Mouse (Mus musculus) hindbrain, embryonic 15.5 days (tissue): ENCODE data around the gene Thra. TPM values are rescaled to one million over a fixed set of nuclear protein-coding genes. Genes with fewer than 3 reads are reported as not detected.
A peak's percentile ranks its signal among the peaks of the same experiment; 100 is the strongest.

Source experiments
- ATAC-seq: fragments of 200-750 bp; cut with Nextera tagmentation; 2 replicates; pipeline ENCODE4 v1.8.0; 2017; ENCODE audit warnings: low read depth, moderate number of reproducible peaks, moderate TSS enrichment; ENCODE audit not compliant: low FRiP score
- H3K27ac ChIP-seq: fragments of 300-500 bp; sonication (generic); replicated peaks from 2 replicates; pipeline ENCODE4 v1.5.1; 2015; ENCODE audit warnings: mild to moderate bottlenecking, inconsistent platforms
- H3K27me3 ChIP-seq: fragments of 300-500 bp; sonication (generic); 2 replicates; pipeline ENCODE4 v1.6.1; 2015; ENCODE audit warnings: control low read depth, inconsistent platforms
- H3K36me3 ChIP-seq: fragments of 300-500 bp; sonication (generic); 2 replicates; pipeline ENCODE4 v1.6.1; 2015; ENCODE audit warnings: control low read depth, inconsistent platforms
- H3K4me1 ChIP-seq: fragments of 300-500 bp; sonication (generic); replicated peaks from 2 replicates; pipeline ENCODE4 v1.6.1; 2015; ENCODE audit warnings: control low read depth, inconsistent platforms
- H3K4me2 ChIP-seq: fragments of 300-500 bp; sonication (generic); 2 replicates; pipeline ENCODE4 v1.6.1; 2015; ENCODE audit warnings: moderate library complexity, mild to moderate bottlenecking, inconsistent platforms
- H3K4me3 ChIP-seq: fragments of 300-500 bp; sonication (generic); 2 replicates; pipeline ENCODE4 v1.5.1; 2015; ENCODE audit warnings: mild to moderate bottlenecking, inconsistent platforms
- H3K9ac ChIP-seq: fragments of 300-500 bp; sonication (generic); 2 replicates; pipeline ENCODE4 v1.6.1; 2015; ENCODE audit warnings: inconsistent platforms
- H3K9me3 ChIP-seq: fragments of 300-500 bp; sonication (generic); 2 replicates; pipeline ENCODE4 v1.6.1; 2016; ENCODE audit warnings: control low read depth, inconsistent platforms
- WGBS: fragments of 180-500 bp; shearing (Covaris S2); methylation state at CpG from one replicate; pipeline ENCODE4 v1.1.7; 2015; 5-methylcytosine and 5-hydroxymethylcytosine counted together
- polyA plus RNA-seq: library from polyadenylated mRNA; unstranded; fragments of >200 nt; fragmentation: Nextera tagmentation; extraction: Ambion mirVana; gene quantifications from 2 replicates; pipeline ENCODE4 v1.2.1, GENCODE M21; 2015

Thra gene
- polyA plus RNA-seq, 1 experiment from 2014 or later, result 138 TPM

DNA sequence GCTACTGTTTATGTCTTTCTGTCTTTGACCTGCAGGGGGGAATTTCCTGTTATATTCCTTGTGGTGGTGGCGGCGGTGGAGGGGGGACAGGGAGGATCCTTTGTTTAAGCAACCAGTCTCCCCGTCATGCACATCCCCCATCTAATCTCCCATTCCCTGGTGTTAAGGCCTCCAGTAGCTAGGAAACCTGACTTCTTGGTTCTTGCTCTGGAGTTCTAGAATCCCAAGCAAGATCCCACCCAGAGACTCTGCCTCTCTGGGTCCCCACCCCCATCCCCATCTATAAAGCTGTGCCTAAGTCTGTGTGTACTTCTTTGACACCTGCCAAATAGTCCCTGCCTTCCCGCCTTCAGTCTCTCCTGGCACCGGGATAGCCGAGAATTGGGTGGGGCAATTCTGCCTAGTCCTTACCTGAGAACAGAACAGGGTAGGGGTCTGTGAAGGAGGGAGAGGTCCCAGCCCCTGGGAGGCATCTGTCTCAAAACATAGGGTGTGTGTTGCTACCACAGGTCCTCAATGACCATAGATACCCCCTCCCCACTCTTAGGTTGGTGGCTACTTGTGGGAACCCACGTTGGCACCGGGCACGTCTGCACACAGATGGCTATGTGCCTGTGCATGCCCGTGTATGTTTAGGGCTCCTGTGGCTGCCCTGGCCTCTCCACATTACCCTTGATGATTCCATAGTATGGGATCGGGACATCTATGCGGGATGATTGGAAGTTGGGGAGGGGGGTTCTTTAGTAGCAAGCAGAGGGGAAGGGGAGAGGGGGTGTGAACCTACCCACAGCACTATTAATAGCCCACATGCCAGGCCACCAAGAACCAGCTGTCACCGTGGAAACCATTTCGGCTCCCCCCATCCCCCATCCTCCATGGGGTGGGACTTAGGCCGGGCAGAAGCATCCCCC, 8.3 kb downstream of the Thra start:
- WGBS, result 7% methylated on average over 15 of the region's 15 CpGs
- Histone ChIP-seq H3K9ac (peak overlapping the region; percentile 47), H3K4me2 (peak overlapping the region; percentile 93), H3K27me3 (no peaks in the 10 kb centered on the region), H3K9me3 (no peaks in the 10 kb centered on the region), H3K27ac (peak overlapping the region; percentile 99), H3K4me1 (peaks cover 97% of the 10 kb centered on the region), H3K4me3 (peak overlapping the region; percentile 21), H3K36me3 (peaks cover 6% of the 10 kb centered on the region)
- no peak for ATAC-seq

DNA sequence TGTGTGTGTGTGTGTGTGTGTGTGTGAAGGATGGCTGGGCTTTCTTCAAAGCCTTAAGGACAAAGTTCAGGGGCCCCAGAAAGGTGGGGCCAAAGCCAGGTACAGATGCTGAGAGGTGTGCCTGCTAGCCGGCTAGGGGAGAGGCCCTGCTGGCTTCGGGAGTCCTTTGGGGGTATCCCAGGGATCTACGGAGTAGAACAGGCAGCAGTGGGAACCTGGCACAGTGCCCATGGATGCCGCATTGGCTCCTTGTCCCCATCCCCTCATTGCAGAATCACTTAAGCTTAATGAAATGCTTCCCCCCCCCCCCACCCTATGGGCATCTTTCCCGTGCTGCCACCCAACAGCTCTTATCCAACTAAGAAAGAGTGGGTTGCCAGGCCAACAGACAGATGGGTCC, 9.3 kb downstream of the Thra start:
- Histone ChIP-seq H3K36me3 (peaks cover 12% of the 10 kb centered on the region), H3K9ac (peak overlapping the region; percentile 47), H3K4me3 (peak overlapping the region; percentile 21), H3K4me1 (peaks cover 97% of the 10 kb centered on the region), H3K9me3 (no peaks in the 10 kb centered on the region), H3K27me3 (no peaks in the 10 kb centered on the region), H3K4me2 (peak overlapping the region; percentile 93), H3K27ac (peak overlapping the region; percentile 99)
- ATAC-seq, result no peak
- WGBS, result 7% methylated on average over 5 of the region's 5 CpGs

DNA sequence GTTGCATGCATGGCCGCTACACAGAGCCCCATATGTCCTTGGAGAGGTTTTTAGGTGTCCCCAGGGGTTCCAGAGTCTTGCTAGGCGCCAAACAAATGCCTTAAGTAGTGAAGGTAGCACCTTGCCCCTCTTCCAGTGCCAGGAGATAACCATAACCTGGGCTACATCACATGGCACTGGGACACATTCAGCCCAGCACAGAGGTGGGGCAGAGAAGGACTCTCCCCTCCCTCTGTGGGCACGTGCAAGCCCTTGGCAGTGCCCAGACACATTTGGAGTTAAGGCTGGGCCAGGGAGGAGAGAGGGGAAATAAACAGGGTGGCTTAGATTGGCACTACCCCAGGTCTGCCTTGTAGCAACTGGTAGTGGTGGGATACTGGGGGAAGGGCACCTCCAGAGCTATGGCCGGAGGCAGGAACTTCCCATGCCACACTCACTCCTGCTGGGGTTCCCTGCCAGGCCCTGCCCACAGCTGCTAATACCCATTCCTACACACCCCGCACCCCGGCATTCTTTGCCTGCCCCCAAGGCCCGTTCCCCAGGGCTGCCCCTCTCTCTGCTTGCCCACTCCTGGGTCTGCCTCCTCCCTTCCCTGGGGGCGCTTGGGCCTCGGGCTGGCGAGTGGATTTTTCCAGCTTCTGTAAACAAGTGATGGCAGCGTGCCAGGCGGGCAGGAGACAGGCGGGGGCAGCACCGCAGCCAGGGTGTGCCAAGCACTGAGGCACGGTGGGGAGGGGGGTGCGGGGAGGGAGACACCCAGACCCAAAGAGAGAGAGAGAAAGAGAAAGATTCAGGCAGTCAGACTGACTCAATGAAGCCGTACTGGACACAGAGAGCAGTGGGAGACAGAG, 10.1 kb downstream of the Thra start:
- Histone ChIP-seq H3K9me3 (no peaks in the 10 kb centered on the region), H3K36me3 (peaks cover 19% of the 10 kb centered on the region), H3K27ac (peak overlapping the region; percentile 99), H3K4me2 (peak overlapping the region; percentile 93), H3K27me3 (no peaks in the 10 kb centered on the region), H3K9ac (peak overlapping the region; percentile 26), H3K4me3 (peak overlapping the region; percentile 4), H3K4me1 (peaks cover 93% of the 10 kb centered on the region)
- ATAC-seq, result peak; percentile 68
- WGBS, result 11% methylated on average over 17 of the region's 17 CpGs

DNA sequence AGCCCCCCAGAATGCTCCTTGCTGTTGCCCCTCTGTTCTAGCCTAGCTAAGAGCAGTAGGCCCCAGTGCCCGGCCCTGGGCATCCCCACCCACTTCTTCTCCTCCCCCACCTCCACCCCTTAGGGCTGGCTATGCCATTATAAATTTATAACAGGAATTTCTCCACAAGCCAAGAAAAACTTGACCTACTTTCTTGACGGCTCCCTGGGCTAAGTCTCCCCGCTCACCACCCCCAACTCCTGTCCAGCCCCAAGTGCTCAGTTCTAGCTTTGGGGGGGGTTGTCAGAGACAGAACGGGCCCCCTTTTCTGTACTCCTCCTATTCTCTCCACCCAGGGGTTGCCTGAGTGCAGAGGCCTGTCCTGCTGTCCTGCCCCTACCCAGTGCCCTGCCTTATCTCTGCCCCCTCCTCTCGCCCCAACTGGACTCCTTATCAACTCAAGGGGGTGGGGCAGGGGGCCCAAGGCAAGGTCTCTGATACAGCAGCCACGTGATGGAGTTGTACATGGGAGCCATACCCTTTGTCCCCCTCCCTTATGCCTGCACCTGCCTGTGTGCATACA, 10.9 kb downstream of the Thra start:
- Histone ChIP-seq H3K9ac (peak overlapping the region; percentile 26; the same call in 1 of the 2 replicates), H3K4me1 (peaks cover 85% of the 10 kb centered on the region), H3K36me3 (peaks cover 26% of the 10 kb centered on the region), H3K4me2 (peak overlapping the region; percentile 93), H3K27me3 (no peaks in the 10 kb centered on the region), H3K27ac (peak overlapping the region; percentile 99), H3K4me3 (0 out of 2 replicates have a peak overlapping the region, but pooled peaks have one; percentile 4), H3K9me3 (no peaks in the 10 kb centered on the region)
- ATAC-seq, result no peak
- 12% methylated on average over 6 of the region's 6 CpGs for WGBS

DNA sequence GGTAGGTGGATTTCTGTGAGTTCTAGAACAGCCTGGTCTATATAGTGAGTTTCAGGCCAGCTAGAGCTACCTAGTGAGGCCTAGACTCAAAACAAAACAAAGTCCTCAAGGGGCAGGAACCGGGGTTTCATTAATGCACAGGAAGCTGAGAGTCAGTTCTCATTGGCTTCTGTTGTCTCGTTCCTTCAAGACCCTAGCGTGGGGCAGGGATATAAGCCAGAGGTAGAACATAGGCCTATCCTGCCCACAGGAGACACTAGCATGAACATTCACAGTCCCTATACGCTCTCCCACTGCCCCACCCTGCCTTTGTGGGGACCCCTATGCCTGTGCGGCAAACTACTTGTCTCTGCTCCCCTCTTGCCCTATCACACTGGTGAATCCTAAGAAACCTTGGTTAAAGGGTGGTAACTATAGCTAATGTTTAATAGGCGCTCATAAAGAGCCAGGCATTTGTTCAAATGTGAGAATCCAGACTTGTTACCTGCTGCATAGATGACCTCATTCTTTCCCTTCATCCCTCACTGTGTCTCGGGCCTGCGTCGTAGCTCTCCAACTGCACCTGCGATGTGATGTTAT, 12.2 kb downstream of the Thra start:
- H3K27me3 ChIP-seq, result no peaks in the 10 kb centered on the region
- peaks cover 39% of the 10 kb centered on the region for H3K36me3 ChIP-seq
- no peak overlapping the region for H3K4me2 ChIP-seq
- H3K27ac ChIP-seq, result peak overlapping the region; percentile 99; the same call in 1 of the 2 replicates
- H3K9ac ChIP-seq, result no peak overlapping the region
- WGBS, result 79% methylated on average over 10 of the region's 10 CpGs
- no peaks in the 10 kb centered on the region for H3K9me3 ChIP-seq
- no peak for ATAC-seq
- H3K4me1 ChIP-seq, result peaks cover 74% of the 10 kb centered on the region
- no peak overlapping the region for H3K4me3 ChIP-seq

DNA sequence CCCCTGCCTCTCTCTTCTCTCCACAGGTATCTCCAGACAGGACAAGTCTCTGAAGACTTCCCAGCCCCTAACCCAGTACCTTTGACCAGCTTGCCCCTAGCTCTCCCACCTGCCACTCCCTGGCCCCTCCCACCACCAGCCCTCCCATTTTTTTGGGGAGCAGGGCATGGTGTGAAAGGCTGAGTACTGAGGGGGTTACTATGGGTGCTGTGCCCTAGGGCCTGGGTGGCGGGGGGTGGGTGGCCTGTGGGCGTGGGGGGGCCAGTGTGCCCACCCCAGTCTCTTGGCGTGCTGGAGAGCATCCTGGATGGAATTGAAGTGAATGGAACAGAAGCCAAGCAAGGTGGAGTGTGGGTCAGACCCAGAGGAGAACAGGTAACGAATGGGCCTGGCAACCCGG, 12.8 kb downstream of the Thra start:
- Histone ChIP-seq H3K36me3 (peaks cover 43% of the 10 kb centered on the region), H3K9ac (no peak overlapping the region), H3K27me3 (no peaks in the 10 kb centered on the region), H3K4me1 (peaks cover 68% of the 10 kb centered on the region), H3K4me3 (no peak overlapping the region), H3K27ac (peak overlapping the region; percentile 9; the same call in 1 of the 2 replicates), H3K4me2 (no peak overlapping the region), H3K9me3 (no peaks in the 10 kb centered on the region)
- no peak for ATAC-seq
- whole genome bisulfite sequencing, result 95% methylated on average over 5 of the region's 5 CpGs

DNA sequence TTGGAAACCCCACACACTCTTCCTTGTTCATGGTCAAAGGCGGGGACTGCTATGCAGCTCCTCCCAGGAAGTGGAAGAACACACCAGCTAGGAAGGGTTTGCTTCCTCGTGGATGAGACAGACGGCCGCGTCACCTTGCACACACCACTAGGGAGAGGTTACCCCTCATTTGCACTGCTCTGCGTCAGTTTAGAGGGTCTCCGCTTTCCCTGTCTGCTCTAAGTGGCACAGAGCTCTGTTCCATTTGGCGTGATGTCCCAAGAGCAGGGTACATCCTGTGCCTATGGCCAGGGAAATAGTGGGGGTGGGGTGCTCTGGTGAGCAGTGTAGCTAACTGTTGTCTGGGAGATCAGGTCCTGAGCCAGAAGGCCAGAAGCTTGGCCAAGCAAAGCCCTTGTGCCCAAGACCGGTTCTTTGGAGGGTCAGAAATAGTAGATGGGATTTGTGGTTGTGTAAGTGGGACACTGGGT, 13.7 kb downstream of the Thra start:
- H3K36me3 ChIP-seq, result peaks cover 53% of the 10 kb centered on the region
- peaks cover 59% of the 10 kb centered on the region for H3K4me1 ChIP-seq
- 67% methylated on average over 9 of the region's 9 CpGs for WGBS
- H3K9me3 ChIP-seq, result no peaks in the 10 kb centered on the region
- no peaks in the 10 kb centered on the region for H3K27me3 ChIP-seq
- no peak overlapping the region for H3K4me3 ChIP-seq
- no peak overlapping the region for H3K9ac ChIP-seq
- ATAC-seq, result no peak
- peak overlapping the region; percentile 68 for H3K27ac ChIP-seq
- H3K4me2 ChIP-seq, result no peak overlapping the region

DNA sequence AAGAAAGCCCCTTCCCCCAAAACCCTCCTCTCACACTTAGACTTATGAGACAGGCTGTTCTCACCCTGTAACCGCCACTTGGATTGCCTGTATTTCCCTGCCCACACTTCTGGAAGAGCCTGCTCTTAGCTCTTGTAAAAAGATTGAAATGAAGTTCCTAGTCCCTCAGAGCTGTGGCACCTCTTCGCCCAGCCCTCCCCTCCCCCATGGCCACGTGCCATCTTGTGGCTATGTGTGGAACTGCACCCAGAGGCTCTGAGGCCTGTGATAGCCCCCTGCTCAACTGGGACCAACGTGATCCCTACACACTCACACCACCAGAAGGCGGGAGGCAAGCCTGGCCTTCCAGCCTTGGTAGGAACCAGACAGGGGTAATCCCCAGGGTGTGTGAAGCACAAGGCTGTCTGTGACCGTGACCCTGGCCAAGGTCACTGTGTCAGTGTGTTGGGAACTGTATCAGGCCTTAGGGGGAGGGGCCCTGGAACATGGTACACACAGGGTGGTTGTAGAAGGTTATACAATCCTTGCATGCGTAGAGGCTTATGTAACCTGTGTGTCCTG, 14.3 kb downstream of the Thra start:
- H3K27me3 ChIP-seq, result no peaks in the 10 kb centered on the region
- peaks cover 53% of the 10 kb centered on the region for H3K36me3 ChIP-seq
- no peak overlapping the region for H3K9ac ChIP-seq
- no peak for ATAC-seq
- peaks cover 54% of the 10 kb centered on the region for H3K4me1 ChIP-seq
- no peak overlapping the region for H3K4me2 ChIP-seq
- 22% methylated on average over 7 of the region's 7 CpGs for WGBS
- H3K9me3 ChIP-seq, result no peaks in the 10 kb centered on the region
- peak overlapping the region; percentile 68 for H3K27ac ChIP-seq
- H3K4me3 ChIP-seq, result no peak overlapping the region

DNA sequence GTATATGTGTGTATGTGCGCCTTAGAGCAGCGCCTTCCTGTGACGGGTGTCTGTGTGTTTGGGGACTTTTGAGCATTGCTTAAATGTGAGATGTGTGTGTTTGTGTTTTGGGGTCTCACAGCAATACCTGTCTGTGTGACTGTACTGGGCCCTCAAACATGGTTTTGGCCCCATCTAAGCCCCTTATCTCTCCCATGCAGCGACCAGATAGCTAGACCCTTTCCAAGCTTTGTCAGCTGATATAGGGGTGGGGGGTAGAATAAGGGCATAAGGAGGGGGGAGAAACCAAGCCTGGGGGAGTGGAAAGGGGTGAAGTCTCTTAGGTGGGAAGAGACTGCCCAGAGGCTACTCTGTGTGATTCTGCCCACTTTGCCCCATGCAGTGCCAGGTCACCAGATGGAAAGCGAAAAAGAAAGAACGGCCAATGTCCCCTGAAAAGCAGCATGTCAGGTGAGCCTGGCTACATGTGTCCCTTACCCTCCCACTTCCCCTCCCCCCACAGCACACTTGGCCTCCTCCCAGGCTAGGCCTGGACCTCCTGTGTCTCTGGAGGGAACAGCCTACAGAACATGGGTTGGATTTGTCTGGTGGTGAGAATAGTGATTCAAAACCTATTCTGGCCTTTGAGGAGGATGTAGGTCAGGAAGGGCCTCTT, 15.4 kb downstream of the Thra start:
- Histone ChIP-seq H3K4me3 (no peak overlapping the region), H3K36me3 (peaks cover 62% of the 10 kb centered on the region), H3K27ac (no peak overlapping the region), H3K9me3 (no peaks in the 10 kb centered on the region), H3K9ac (no peak overlapping the region), H3K4me2 (no peak overlapping the region), H3K27me3 (no peaks in the 10 kb centered on the region), H3K4me1 (peaks cover 42% of the 10 kb centered on the region)
- WGBS, result 85% methylated on average over 6 of the region's 6 CpGs
- no peak for ATAC-seq

DNA sequence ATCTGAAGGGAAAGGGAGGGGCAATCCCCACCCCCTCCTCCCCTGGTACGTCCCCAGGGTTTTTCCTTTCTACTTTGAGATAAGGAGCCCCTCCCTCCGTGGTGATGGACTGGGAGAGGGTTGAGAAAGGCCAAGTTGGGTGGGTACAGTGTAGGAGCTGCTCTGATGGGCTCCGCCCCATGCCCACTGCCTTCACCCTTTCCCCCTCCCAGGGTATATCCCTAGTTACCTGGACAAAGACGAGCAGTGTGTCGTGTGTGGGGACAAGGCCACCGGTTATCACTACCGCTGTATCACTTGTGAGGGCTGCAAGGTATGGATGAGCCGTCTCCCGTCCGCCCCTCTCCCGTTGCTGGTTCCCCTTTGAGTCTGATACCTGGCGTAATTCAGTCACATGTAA, 16.3 kb downstream of the Thra start:
- Histone ChIP-seq H3K4me1 (peaks cover 33% of the 10 kb centered on the region), H3K27ac (no peak overlapping the region), H3K4me2 (no peak overlapping the region), H3K36me3 (peaks cover 69% of the 10 kb centered on the region), H3K9ac (no peak overlapping the region), H3K9me3 (no peaks in the 10 kb centered on the region), H3K27me3 (no peaks in the 10 kb centered on the region), H3K4me3 (no peak overlapping the region)
- WGBS, result 95% methylated on average over 12 of the region's 12 CpGs
- ATAC-seq, result no peak

DNA sequence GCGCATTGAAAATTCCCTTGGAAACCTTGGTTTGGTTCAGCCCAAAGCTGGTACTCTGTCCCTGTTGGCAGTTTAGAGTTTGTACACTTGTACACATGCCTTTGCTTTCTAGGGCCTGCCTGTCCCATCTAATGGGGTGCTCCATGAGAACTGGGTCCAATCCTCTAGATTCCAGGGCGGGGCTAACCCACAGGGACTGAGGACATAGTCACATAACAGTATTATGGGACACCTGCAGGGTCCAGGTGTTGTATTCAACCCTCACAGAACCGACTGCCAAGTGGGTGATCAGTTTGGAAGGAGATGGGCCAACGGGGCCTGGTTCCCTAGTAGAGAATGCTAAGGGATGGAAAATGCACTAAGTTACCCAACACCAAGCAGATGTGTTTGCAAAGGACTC, 21.5 kb downstream of the Thra start:
- WGBS, result 93% methylated on average over 4 of the region's 4 CpGs
- Histone ChIP-seq H3K4me3 (no peak overlapping the region), H3K4me1 (peaks cover 23% of the 10 kb centered on the region), H3K27me3 (no peaks in the 10 kb centered on the region), H3K9me3 (no peaks in the 10 kb centered on the region), H3K4me2 (no peak overlapping the region), H3K36me3 (peaks cover 69% of the 10 kb centered on the region), H3K9ac (no peak overlapping the region), H3K27ac (no peak overlapping the region)
- no peak for ATAC-seq
